Mouse (Mus musculus): ENCODE measurements at regions not wholly inside any gene's neighbourhood (a gene's known extent, or its start where the extent isn't known, plus 50 kb on each side); places are given as distances from the start of the nearest gene placed in this dataset.
"Not testable (repeated sequence)": the region's sequence is repeated elsewhere in the genome, so short reads cannot be mapped to it uniquely, and the experiment has no call there.

DNA sequence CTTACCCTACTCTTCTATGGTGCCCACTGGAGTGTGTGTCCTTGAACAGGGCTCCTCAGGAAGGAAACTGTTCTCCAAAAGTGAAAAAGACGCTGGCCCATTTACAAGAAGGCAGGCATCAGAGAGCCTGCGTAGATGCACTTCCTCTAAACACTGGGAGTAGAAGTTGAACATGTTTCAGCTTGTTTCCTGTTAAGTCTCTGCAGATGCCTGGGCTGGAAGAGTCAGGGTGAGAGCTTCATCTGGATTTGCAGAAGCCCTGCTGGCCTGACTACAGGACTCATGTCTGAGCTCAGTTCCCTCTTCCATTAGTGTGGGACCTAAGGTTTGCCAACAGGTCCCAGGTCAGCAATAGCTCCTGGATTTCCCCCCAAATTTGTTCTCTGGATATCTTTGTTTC is 54.7 kb upstream of the Nlrp1b start:
- ATAC-seq (ENCODE audit: insufficient number of reproducible peaks, low FRiP score, low TSS enrichment), result no peak

DNA sequence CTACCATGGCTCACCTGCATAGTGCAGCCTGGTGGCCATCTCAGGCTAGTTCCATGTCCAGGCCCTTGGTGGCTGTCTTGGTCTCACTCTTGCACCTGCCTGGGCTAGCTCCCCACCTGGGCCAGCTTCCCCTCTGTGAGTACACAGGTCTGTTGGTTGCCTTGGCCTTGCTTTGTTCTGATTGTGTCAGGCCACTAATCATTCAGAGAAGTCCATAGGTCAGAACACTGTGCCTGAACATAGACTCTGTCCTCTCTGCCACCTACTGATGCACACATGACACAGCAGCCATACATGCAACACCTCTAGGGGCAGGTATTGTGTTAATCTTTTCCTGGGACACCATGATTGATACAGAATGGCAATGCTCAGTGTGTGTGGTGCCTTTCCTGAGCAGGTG is 57.7 kb upstream of the Nlrp1b start:
- ATAC-seq (ENCODE audit: insufficient number of reproducible peaks, low FRiP score, low TSS enrichment), result not testable (repeated sequence)

DNA sequence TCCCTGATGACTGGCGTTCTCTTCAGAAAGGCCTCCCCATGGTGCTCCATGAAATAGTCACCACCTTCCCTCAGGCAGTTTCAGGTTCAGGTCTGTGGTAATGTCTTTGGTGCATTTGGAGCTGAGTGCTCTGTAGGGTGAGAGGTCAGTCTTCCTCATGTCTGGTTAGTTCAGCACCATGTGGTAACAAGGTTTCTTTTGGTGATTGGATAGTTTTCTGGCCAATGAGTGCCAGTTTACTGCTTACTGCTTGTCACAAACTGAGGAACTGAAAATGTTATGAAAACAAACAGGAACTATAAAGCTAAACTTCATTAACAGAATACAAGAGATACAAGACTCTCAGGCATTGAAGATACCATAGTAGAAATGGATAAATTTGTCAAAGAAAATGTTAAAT is 59.0 kb upstream of the Nlrp1b start:
- no peak for ATAC-seq (ENCODE audit: insufficient number of reproducible peaks, low FRiP score, low TSS enrichment)

- ATAC-seq (ENCODE audit: insufficient number of reproducible peaks, low FRiP score, low TSS enrichment), result no peak
These were observed 68.9 kb upstream of the Nlrp1b start for GRCm38 (mm10) chr11:71299479-71299878.

- no peak for ATAC-seq (ENCODE audit: insufficient number of reproducible peaks, low FRiP score, low TSS enrichment)
These were observed 92.9 kb upstream of the Nlrp1b start for GRCm38 (mm10) chr11:71323439-71323838.

DNA sequence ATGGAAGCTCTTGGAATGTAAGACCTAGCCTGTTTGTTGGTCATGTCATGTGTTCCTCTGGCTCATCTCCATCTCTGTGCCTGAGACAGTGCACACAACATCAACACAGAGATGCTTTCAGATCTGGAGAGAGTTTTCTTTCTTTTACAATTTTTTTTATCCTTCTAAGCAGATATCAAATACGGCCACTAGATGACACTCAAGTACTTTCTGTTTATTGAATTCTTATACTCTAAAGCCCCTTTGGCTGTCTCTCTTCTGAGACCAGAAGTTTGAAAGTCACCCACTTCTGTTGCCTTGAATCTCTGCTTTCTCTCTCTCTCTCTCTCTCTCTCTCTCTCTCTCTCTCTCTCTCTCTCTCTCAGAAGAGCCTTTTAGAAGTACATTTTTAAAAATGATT is 106.9 kb upstream of the Nlrp1b start:
- ATAC-seq (ENCODE audit: insufficient number of reproducible peaks, low FRiP score, low TSS enrichment), result no peak

GRCm38 (mm10) chr11:71346024-71346423 is 115.5 kb upstream of the Nlrp1b start:
- ATAC-seq (ENCODE audit: insufficient number of reproducible peaks, low FRiP score, low TSS enrichment), result peak; percentile 49; the same call in 1 of the 2 replicates

DNA sequence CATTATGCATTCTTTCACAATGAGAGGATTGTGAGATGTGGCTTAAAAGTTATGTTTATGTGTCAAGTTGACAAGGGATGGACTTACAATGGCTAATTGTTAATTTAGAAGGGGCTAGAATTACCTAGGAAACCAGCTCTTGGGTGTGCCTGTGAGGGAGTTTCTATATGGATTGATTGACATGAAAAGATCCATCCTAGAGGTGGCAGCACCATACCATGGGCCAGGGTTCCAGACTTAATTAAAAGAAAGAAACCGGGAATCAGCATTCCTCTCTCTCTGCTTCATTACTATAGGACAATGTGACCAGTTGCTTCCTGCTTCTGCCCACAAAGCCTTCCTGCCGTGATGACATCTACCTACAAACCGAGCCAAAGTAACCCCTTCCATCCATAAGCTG is 126.6 kb upstream of the Nlrp1b start:
- ATAC-seq (ENCODE audit: insufficient number of reproducible peaks, low FRiP score, low TSS enrichment), result no peak

GRCm38 (mm10) chr11:71360856-71361255 is 130.3 kb upstream of the Nlrp1b start:
- no peak for ATAC-seq (ENCODE audit: insufficient number of reproducible peaks, low FRiP score, low TSS enrichment)

DNA sequence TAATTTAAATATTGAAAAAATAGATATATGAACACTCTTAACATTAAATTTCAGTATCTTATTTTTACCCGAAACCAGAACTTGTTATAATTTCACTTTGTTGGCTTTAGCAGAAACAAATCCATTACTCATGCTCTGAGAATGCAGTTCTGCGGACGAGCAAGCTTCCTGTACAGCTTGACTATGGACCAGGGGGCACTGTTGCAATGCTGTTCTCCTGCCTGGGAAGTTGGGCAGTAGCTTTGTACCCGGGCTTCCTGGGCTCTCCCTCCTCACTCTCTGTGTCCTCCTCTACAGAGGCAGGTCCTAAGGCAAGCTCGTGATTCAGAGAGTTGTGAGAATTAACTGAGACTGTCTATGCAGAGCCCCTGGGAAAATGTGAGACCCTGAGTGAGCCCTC is 141.3 kb upstream of the Nlrp1b start:
- ATAC-seq (ENCODE audit: insufficient number of reproducible peaks, low FRiP score, low TSS enrichment), result no peak

DNA sequence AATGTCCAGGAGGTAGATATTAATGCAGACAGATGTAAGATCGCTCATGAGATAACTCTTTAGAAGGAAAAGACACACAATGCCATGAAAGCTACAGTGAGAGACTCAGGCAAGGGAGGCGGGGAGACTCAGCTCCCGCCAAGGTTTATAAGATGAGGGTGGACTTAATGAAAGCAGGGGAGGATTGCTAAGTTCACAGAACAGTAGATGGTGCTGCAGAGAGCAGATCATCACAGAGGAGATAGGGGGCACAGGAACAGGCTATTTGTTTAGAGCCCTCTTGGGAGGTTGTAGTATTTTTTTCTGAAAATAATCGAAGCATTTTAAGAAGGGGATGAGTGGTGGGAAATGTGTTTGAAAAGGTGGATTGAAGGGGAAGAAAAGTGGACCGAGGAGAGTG is 144.6 kb upstream of the Nlrp1b start:
- ATAC-seq (ENCODE audit: insufficient number of reproducible peaks, low FRiP score, low TSS enrichment), result no peak

GRCm38 (mm10) chr11:71388411-71388810 is 157.9 kb upstream of the Nlrp1b start:
- ATAC-seq (ENCODE audit: insufficient number of reproducible peaks, low FRiP score, low TSS enrichment), result no peak

DNA sequence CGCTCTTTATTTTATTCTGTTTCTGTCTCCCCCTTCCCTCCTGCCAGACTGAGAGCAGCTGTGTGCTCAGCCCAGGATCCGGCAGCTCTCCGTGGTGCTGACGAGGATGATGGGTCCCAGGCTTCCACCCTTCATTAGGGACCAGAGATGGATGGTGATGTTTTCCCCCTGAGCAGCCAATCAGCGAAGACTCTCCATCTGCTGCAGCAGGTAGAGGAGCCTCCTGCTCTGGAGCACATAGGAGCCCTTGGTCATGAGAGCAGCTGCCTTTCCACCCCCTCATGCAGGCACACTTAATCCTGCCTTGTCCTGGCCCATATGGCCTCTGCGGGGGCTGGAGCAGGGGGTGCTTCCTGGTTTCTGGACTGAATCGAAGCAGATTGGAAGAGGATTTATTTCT is 159.1 kb upstream of the Nlrp1b start:
- ATAC-seq (ENCODE audit: insufficient number of reproducible peaks, low FRiP score, low TSS enrichment), result peak; percentile 66; the same call in 1 of the 2 replicates

DNA sequence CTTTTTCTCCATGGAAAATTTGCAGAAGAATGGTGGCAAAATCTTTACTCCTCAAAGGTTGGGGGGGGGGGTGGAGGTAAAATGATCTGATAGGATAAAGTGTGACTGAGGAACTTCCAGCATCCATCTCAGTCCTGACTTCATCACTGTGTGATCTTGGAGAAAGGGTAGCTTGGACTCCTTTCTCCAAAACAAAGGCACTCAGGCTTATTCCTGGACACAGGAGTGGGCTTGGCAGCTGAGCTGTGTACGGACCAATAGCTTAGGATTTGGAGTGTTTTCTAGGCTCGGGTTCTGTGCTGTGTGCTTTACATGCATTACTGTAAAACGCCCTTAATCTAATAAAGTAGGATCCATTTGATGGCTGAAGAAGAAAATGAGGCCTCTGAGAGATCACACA is 159.6 kb upstream of the Nlrp1b start:
- ATAC-seq (ENCODE audit: insufficient number of reproducible peaks, low FRiP score, low TSS enrichment), result no peak

- ATAC-seq (ENCODE audit: insufficient number of reproducible peaks, low FRiP score, low TSS enrichment), result no peak
These were observed 160.1 kb upstream of the Nlrp1b start for GRCm38 (mm10) chr11:71390616-71391015.

GRCm38 (mm10) chr11:71393406-71393805 is 162.9 kb upstream of the Nlrp1b start:
- ATAC-seq (ENCODE audit: insufficient number of reproducible peaks, low FRiP score, low TSS enrichment), result no peak

DNA sequence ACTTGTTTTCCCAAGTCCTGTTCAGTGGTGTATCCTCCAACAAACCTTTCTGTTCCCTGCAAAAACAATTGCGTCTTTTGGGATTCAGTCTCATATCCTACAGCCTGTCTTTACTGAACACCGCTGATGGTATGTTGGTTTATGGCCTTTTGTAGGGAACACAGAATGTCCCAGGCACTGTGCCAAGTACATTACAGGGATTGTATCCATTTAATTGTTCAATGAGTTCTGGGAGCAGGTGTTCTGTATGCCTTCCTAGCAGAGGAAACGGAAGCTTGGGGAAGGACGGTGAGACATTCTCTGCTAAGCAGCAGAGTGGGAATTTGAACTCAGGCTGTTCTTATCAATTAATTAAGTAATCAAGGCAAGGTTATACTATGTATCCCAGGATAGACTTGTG is 164.5 kb upstream of the Nlrp1b start:
- no peak for ATAC-seq (ENCODE audit: insufficient number of reproducible peaks, low FRiP score, low TSS enrichment)

DNA sequence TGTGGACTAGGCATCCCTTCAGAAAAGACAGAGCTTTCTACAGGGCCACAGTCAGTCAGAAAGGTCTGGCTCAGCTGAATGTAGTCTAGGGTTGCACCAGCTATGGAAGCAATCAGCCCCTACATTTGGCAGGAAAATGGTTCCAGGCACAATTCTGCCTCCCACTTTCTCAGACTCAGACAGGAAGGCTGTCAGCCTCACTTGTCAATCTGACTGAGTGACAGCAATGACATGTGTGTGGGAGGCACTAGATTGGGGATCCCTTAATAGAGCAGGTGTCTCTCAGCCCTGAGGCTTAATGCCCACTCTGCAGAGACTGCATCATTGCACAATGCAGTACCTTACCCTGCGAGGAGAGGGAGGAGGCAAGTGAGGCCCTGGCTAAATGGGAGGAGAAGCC is 165.1 kb upstream of the Nlrp1b start:
- no peak for ATAC-seq (ENCODE audit: insufficient number of reproducible peaks, low FRiP score, low TSS enrichment)

DNA sequence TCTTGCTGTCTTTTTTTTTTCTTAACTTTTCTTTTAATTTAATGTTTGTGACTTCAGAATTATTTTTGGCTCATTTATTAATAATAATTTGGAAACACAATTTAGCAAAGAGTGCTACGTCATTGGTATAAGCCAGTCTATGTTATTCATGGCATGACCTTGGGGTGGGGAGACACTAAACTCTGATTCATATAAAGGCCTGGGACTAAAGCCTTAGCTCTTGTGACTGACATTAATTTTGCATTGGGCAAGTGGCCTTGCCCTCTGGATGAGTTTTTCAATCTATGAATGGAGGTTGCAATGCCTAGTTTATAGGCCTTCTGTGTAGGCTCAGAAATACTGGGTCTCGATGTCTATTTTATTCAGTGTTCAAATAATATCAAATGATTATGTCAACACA is 169.8 kb upstream of the Nlrp1b start:
- ATAC-seq (ENCODE audit: insufficient number of reproducible peaks, low FRiP score, low TSS enrichment), result no peak

GRCm38 (mm10) chr11:71401411-71402276 is 171.1 kb upstream of the Nlrp1b start:
- no peak for ATAC-seq (ENCODE audit: insufficient number of reproducible peaks, low FRiP score, low TSS enrichment)

- no peak for ATAC-seq (ENCODE audit: insufficient number of reproducible peaks, low FRiP score, low TSS enrichment)
These were observed 173.8 kb upstream of the Nlrp1b start for GRCm38 (mm10) chr11:71404361-71404760.

DNA sequence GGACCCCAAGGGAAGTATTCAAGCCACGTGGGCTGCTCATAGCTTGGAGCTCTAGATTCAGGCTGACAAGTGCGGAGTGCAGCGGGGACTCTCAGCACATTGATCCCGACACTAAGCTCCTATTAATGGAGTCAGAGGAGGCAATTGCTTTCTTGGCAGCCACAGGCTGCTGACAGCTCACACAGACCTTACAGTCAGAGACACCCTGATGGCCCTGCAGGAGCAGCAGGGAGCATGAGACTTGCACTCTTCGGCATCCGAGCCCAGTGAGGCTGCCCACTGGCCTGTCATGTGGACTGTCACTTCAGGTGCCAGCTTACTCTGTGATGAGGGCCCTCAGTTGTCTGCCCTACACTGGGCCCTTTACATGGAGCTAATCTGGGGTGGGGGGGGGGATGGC is 176.5 kb upstream of the Nlrp1b start:
- no peak for ATAC-seq (ENCODE audit: insufficient number of reproducible peaks, low FRiP score, low TSS enrichment)

All from cerebellum, adult (tissue).